Mouse (Mus musculus) ovary, adult 10 weeks (tissue): ENCODE data around the gene Slc35c2. TPM values are rescaled to one million over a fixed set of nuclear protein-coding genes. Genes with fewer than 3 reads are reported as not detected.

Experiments
- polyA plus RNA-seq: library from polyadenylated mRNA; stranded (reverse); fragments of 350-450 nt; fragmentation: Illumina TruSeq; extraction: RNeasy Lipid Tissue Mini Kit (QIAGEN cat#74804); gene quantifications from one replicate; pipeline ENCODE4 v1.2.3, GENCODE M21; 2014

Gene Slc35c2
- 3.1 TPM for polyA plus RNA-seq

DNA sequence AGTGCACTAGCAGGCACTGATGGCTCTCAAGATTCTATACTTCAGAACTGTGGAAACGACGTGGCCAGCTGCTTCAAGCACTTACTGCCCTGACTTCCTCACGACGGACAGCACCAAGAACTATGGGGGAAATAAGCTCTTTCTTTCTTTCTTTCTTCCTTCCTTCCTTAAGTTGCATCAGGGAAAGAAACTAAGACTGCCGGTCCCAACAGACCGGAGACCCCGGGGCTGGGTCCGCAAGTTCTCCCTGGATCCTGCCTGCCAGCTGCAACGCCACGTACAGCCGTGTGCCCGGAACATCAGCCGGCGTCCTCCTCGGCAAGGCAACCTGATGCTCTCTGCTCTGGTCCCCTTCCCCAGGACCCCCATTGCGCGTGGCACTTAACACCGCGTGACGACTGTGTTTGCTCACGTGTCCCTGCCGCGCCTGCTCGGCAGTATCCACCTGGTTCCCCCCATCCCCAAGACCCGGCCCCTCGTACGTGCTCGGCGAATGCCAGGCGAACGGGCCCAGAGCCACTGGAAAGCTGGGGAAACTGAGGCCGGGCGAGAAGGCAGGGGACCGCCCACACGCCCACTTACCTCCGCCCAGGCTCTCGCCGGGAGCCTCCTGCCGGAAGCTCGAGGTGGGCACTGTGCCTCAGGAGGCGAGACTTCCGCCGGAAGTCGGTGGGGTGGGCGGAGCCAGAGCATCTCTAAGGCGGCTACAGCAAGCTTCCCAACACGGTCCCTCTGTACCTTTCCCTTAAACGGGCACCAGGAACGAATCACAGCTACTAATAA lies at the start of gene Slc35c2:
Slc35c2 (minus strand) TSS at position 668 of the 783 bp plus-strand sequence.

DNA sequence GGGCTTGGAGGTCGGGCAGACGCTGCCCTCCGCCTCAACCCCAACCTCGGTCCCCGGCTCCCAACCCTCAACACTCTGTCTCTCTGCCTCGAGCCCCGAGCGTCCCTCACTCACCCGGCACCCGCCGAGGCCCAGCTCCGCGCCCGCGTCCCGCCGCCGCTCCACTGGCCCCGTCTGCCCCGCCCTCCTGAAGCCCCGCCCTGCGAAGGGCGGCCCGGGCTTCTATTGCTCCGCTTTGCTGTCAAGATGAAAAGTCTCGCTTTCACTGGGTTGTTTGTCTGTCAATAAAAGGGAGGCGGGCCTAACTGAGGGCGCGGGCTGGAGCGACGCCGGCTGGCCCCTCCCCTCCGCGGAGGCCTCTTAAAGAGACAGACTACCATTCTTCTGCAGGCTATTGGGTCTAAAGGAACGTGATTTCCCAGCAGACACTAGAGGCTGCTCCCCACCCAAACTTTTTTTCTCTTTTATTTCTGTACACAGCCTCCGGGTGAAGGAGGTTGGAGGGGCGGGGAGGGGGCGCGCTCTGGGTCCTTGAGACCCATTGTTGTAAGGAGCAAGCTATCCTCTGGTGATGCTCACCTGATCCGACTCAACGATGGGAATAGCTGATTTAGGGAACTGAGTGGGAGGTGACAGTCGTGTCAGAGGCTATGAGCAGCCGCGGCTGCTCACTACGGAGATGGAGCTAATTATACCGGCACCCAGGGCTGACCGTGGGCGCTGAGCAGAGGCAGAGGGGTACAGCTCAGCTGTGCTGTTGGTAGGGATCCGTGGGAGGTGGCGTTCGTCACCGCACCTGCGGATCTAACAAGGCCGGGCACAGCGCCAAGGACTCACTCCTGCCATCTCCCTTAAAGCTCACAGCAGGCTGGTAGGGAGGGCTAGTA lies 38.9 kb upstream of the Slc35c2 start, which contains the start of gene Elmo2:
Elmo2 (minus strand) TSS at position 176 of the 887 bp plus-strand sequence.

DNA sequence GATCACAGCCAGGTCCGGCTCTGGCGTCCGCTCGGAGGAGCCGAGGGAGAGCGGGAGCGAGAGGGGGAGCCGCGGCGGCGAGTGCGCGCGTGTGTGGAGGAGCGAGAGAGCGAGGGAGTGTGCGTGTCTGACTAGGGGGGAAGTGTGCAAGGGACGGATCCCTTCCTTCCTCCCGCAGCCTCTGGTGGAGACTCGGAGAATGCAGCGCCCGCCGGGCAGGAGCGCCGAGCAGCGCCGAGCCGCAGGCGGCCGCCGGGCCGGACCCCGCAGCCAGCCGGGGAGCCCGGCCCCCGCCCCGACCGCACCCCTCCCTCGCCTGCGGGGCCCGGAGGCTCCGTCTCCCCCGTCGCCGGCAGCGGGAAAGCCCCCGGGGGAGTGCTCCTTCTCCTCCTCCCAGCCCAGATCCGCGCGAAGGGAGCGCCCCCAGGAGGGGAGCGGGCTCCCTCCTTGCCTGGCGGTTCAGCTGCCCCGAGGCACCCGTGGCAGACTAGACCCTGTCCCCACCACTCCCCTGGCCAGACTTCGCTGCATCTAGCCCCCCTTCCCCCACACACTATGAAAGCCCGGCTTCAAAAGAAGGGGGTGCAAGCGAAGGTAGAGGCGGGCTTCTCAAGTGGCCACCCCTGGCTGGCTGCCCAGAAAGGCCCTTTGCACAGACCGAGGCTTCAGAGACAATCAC lies 52.9 kb downstream of the Slc35c2 start, which contains the start of gene Cdh22:
Cdh22 (minus strand) TSS at position 241 of the 679 bp plus-strand sequence.

Other genes starting within 250 kb of the Slc35c2 start
- not detected for gene Cd40, start 232.2 kb downstream of the Slc35c2 start, polyA plus RNA-seq
- gene 1700025C18Rik, start 197.1 kb downstream of the Slc35c2 start, polyA plus RNA-seq = not detected
- not detected for gene Cdh22, start 53.0 kb downstream of the Slc35c2 start, polyA plus RNA-seq
- 10.1 TPM for gene Elmo2, start 38.6 kb upstream of the Slc35c2 start, polyA plus RNA-seq
- not detected for gene Zfp663, start 80.9 kb upstream of the Slc35c2 start, polyA plus RNA-seq
- 11.3 TPM for gene Zfp334, start 100.4 kb upstream of the Slc35c2 start, polyA plus RNA-seq
- not detected for gene Ocstamp, start 112.5 kb upstream of the Slc35c2 start, polyA plus RNA-seq
- gene Slc13a3, start 185.4 kb upstream of the Slc35c2 start, polyA plus RNA-seq = not detected
- gene Trp53rka, start 205.5 kb upstream of the Slc35c2 start, polyA plus RNA-seq = 4.3 TPM
- 1.9 TPM for gene Slc2a10, start 215.9 kb upstream of the Slc35c2 start, polyA plus RNA-seq